Mouse (Mus musculus): ENCODE data around the gene Gpr153. TPM values are rescaled to one million over a fixed set of nuclear protein-coding genes. Genes with fewer than 3 reads are reported as not detected.

Gene Gpr153
- total RNA-seq, 2 experiments from 2014 or later: 13.9 to 15.5 TPM

- peak; percentile 47 to 59 for DNase-seq (ENCODE audit: low spot score in 2 of 2)
Measured at GRCm38 (mm10) chr4:152286887-152287286, 12.9 kb downstream of the Gpr153 start.

- no peak for DNase-seq (ENCODE audit: low spot score in 2 of 2)
Measured at GRCm38 (mm10) chr4:152287317-152288120, 13.5 kb downstream of the Gpr153 start.

- no peak for DNase-seq (ENCODE audit: low spot score in 2 of 2)
Measured at GRCm38 (mm10) chr4:152288398-152288945, 14.4 kb downstream of the Gpr153 start.

GRCm38 (mm10) chr4:152290385-152290784 lies 16.4 kb downstream of the Gpr153 start:
- DNase-seq (ENCODE audit: low spot score in 2 of 2): no peak

GRCm38 (mm10) chr4:152290991-152291390 lies 17.0 kb downstream of the Gpr153 start:
- no peak for DNase-seq (ENCODE audit: low spot score in 2 of 2)

GRCm38 (mm10) chr4:152291562-152291961 lies 17.5 kb downstream of the Gpr153 start, which contains the start of gene Hes3:
TSS of gene Hes3 (minus strand) at chr4:152291662.
- DNase-seq (ENCODE audit: low spot score in 2 of 2): no peak

GRCm38 (mm10) chr4:152292102-152292765 lies 18.2 kb downstream of the Gpr153 start:
- DNase-seq (ENCODE audit: low spot score in 2 of 2): no peak

- DNase-seq (ENCODE audit: low spot score in 2 of 2): no peak
Measured at GRCm38 (mm10) chr4:152294188-152294929, 20.3 kb downstream of the Gpr153 start.

GRCm38 (mm10) chr4:152295916-152296315 lies 21.9 kb downstream of the Gpr153 start:
- DNase-seq (ENCODE audit: low spot score in 2 of 2): no peak

GRCm38 (mm10) chr4:152296371-152296770 lies 22.3 kb downstream of the Gpr153 start:
- DNase-seq (ENCODE audit: low spot score in 2 of 2): no peak

GRCm38 (mm10) chr4:152296874-152297861 lies 23.1 kb downstream of the Gpr153 start, which contains the start of gene Icmt:
TSS of gene Icmt (plus strand) at chr4:152297227.
- peak; percentile 99 for DNase-seq (ENCODE audit: low spot score in 2 of 2)

GRCm38 (mm10) chr4:152298836-152299235 lies 24.8 kb downstream of the Gpr153 start:
- no peak for DNase-seq (ENCODE audit: low spot score in 2 of 2)

GRCm38 (mm10) chr4:152300375-152300774 lies 26.3 kb downstream of the Gpr153 start:
- no peak for DNase-seq (ENCODE audit: low spot score in 2 of 2)

GRCm38 (mm10) chr4:152302012-152302411 lies 28.0 kb downstream of the Gpr153 start:
- no peak for DNase-seq (ENCODE audit: low spot score in 2 of 2)

- DNase-seq (ENCODE audit: low spot score in 2 of 2): no peak
Measured at GRCm38 (mm10) chr4:152303172-152303571, 29.1 kb downstream of the Gpr153 start.

GRCm38 (mm10) chr4:152304685-152305084 lies 30.7 kb downstream of the Gpr153 start:
- no peak for DNase-seq (ENCODE audit: low spot score in 2 of 2)

- no peak for DNase-seq (ENCODE audit: low spot score in 2 of 2)
Measured at GRCm38 (mm10) chr4:152305991-152306390, 32.0 kb downstream of the Gpr153 start.

- DNase-seq (ENCODE audit: low spot score in 2 of 2): no peak
Measured at GRCm38 (mm10) chr4:152307542-152307941, 33.5 kb downstream of the Gpr153 start.

GRCm38 (mm10) chr4:152312186-152312585 lies 38.2 kb downstream of the Gpr153 start:
- DNase-seq (ENCODE audit: low spot score in 2 of 2): no peak

- no peak for DNase-seq (ENCODE audit: low spot score in 2 of 2)
Measured at GRCm38 (mm10) chr4:152313211-152313632, 39.2 kb downstream of the Gpr153 start.

Data from adrenal gland, postnatal 4 days (tissue).